Mouse (Mus musculus): ENCODE data around the gene Inpp5d. TPM values are rescaled to one million over a fixed set of nuclear protein-coding genes. Genes with fewer than 3 reads are reported as not detected.

Gene Inpp5d
- 2.1 TPM for polyA plus RNA-seq (2014; fragmentation: Illumina TruSeq; extraction: RNeasy Lipid Tissue Mini Kit (QIAGEN cat#74804); ENCODE audit: low read depth, low replicate concordance)

DNA sequence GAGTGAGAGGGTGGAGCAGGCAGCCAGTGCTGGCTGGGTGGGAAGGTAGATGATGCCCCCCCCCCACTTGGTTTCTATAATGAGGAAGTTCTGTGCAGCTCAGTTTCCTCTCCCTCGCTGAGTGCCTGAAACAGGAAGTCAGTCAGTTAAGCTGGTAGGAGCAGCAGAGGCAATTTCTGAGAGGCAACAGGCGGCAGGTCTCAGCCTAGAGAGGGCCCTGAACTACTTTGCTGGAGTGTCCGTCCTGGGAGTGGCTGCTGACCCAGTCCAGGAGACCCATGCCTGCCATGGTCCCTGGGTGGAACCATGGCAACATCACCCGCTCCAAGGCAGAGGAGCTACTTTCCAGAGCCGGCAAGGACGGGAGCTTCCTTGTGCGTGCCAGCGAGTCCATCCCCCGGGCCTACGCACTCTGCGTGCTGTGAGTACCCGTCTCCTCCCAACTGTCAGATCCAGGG, at the start of gene Inpp5d:
Inpp5d (plus strand) TSS at position 102 of the 458 bp plus-strand sequence.

DNA sequence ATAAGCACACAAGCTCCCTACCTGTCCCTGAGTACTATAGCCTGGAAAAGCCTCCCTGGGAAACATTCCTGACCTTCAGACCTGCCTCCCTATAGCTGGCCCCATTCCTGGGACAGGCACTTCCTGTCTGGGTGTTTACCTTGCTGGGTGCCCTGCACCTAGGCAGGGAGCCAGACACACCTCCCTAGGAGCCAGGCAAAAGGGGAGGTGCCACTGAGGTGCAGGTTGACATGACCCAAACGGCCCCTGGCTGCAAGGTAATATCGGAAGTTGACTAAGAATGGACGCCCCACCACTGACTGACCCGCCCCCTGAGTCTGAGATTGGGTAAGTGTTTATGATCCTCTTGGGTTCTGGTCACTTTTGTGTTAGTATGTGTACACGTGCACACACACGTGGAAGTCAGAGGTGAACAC, 46.3 kb upstream of the Inpp5d start, which contains the start of gene Ngef:
Ngef (minus strand) TSS at position 71 of the 416 bp plus-strand sequence.

DNA sequence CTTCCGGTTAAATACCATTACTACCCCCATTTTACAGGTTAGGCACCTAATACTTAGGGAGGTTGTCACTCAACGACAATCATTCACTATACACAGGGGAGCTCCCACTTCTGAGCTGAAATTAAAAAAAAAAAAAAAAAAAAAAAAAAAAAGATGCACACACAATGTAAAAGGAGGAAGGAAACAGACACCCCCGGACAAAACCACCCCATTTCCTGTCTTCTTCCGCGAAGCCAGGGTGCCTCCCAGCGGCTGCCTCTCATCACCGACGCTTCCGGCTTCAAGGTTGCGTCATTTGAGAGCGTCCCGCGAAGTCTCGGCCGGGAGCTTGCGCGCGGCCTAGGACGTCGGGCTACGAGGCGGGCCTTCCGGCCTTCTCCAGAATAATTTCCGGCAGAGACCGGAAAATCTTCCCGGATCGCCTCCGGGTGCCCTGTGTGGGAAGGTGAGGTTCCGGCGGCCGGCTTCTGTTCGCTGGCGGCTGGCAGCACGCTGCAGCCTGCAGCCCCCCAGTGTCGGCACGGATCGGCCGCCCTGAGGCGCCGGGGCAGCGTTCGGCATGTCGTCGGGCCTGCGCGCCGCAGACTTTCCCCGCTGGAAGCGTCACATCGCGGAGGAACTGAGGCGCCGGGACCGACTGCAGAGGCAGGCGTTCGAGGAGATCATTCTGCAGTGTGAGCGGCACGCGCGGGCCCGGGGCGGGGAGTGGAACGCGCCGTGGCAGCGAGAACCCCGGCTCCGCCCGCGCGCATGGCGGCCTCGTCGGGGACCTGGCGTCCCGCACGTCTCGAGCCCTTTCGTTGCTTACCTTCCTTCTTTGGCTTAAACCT, 135.7 kb downstream of the Inpp5d start, which contains the start of gene Atg16l1:
Atg16l1 (plus strand) TSS at position 230 of the 830 bp plus-strand sequence.

Other genes starting within 250 kb of the Inpp5d start
- 0.73 TPM for gene Kcnj13, start 225.6 kb upstream of the Inpp5d start, polyA plus RNA-seq (2014; fragmentation: Illumina TruSeq; extraction: RNeasy Lipid Tissue Mini Kit (QIAGEN cat#74804); ENCODE audit: low read depth, low replicate concordance)
- not detected for gene Snorc, start 150.0 kb upstream of the Inpp5d start, polyA plus RNA-seq (2014; fragmentation: Illumina TruSeq; extraction: RNeasy Lipid Tissue Mini Kit (QIAGEN cat#74804); ENCODE audit: low read depth, low replicate concordance)
- 0.47 TPM for gene Neu2, start 110.4 kb upstream of the Inpp5d start, polyA plus RNA-seq (2014; fragmentation: Illumina TruSeq; extraction: RNeasy Lipid Tissue Mini Kit (QIAGEN cat#74804); ENCODE audit: low read depth, low replicate concordance)
- gene Ngef, start 46.4 kb upstream of the Inpp5d start, polyA plus RNA-seq (2014; fragmentation: Illumina TruSeq; extraction: RNeasy Lipid Tissue Mini Kit (QIAGEN cat#74804); ENCODE audit: low read depth, low replicate concordance) = 1.6 TPM
- 19.9 TPM for gene Atg16l1, start 135.6 kb downstream of the Inpp5d start, polyA plus RNA-seq (2014; fragmentation: Illumina TruSeq; extraction: RNeasy Lipid Tissue Mini Kit (QIAGEN cat#74804); ENCODE audit: low read depth, low replicate concordance)
- not detected for gene Sag, start 183.4 kb downstream of the Inpp5d start, polyA plus RNA-seq (2014; fragmentation: Illumina TruSeq; extraction: RNeasy Lipid Tissue Mini Kit (QIAGEN cat#74804); ENCODE audit: low read depth, low replicate concordance)
- gene Dgkd, start 233.0 kb downstream of the Inpp5d start, polyA plus RNA-seq (2014; fragmentation: Illumina TruSeq; extraction: RNeasy Lipid Tissue Mini Kit (QIAGEN cat#74804); ENCODE audit: low read depth, low replicate concordance) = 55.2 TPM

Data from sigmoid colon, adult 10 weeks (tissue).